Mouse (Mus musculus) ES-E14 (cell line): ENCODE results near the gene Gm20662. TPM values are rescaled to one million over a fixed set of nuclear protein-coding genes. Genes with fewer than 3 reads are reported as not detected.

Source experiments
- DNase-seq: peaks from one replicate; pipeline ENCODE4 v3.0.0-alpha.2; 2013; ENCODE audit warnings: low read depth, low spot score
- H3K27ac ChIP-seq: 2 replicates; pipeline ENCODE4 v1.5.1; 2012; ENCODE audit warnings: low read depth, mild to moderate bottlenecking, low read length, moderate library complexity, mixed read lengths; ENCODE audit not compliant: poor library complexity, insufficient read depth, severe bottlenecking
- H3K36me3 ChIP-seq: 2 replicates; pipeline ENCODE4 v1.6.1; 2012; ENCODE audit warnings: mild to moderate bottlenecking, low read length, moderate library complexity, mixed read lengths; ENCODE audit not compliant: control insufficient read depth, poor library complexity, insufficient read depth, severe bottlenecking
- H3K4me1 ChIP-seq, 2 experiments: fragments of 150-350 bp in 1 of 2; sonication (generic) in 1 of 2; 2 replicates each; pipeline ENCODE4 v1.6.1; 2012; ENCODE audit warnings: low read length in 2 of 2, mild to moderate bottlenecking in 1 of 2, mixed read lengths in 1 of 2; ENCODE audit not compliant: control insufficient read depth in 2 of 2, insufficient read depth in 2 of 2, poor library complexity in 1 of 2
- H3K4me3 ChIP-seq, 2 experiments: fragments of 150-350 bp in 1 of 2; sonication (generic) in 1 of 2; 2 replicates each; pipeline ENCODE4 v1.5.1; 2012; ENCODE audit warnings: low read length in 2 of 2, low read depth in 1 of 2, mild to moderate bottlenecking in 1 of 2, mixed read lengths in 1 of 2; ENCODE audit not compliant: insufficient read depth in 1 of 2, poor library complexity in 1 of 2, severe bottlenecking in 1 of 2
- H3K9ac ChIP-seq: 2 replicates; pipeline ENCODE4 v1.6.1; 2012; ENCODE audit warnings: low read depth, mild to moderate bottlenecking, low read length, mixed read lengths; ENCODE audit not compliant: poor library complexity, insufficient read depth, severe bottlenecking
- H3K9me3 ChIP-seq: fragments of 150-350 bp; sonication (generic); 2 replicates; pipeline ENCODE4 v1.6.1; 2012; ENCODE audit warnings: low read depth, mild to moderate bottlenecking, low read length; ENCODE audit not compliant: control insufficient read depth, insufficient read depth
- CHD2 ChIP-seq: IDR thresholded peaks from 2 replicates; pipeline ENCODE4 v1.6.1; 2014; ENCODE audit warnings: mild to moderate bottlenecking, low read depth, low read length, inconsistent platforms
- HCFC1 ChIP-seq: IDR thresholded peaks from 2 replicates; pipeline ENCODE4 v1.6.1; 2012; ENCODE audit warnings: low read length, inconsistent platforms, borderline replicate concordance; ENCODE audit not compliant: insufficient read depth
- MAFK ChIP-seq: IDR thresholded peaks from 2 replicates; pipeline ENCODE4 v1.6.1; 2014; ENCODE audit warnings: mild to moderate bottlenecking, low read depth, low read length, inconsistent platforms; ENCODE audit not compliant: insufficient read depth
- ZC3H11A ChIP-seq: IDR thresholded peaks from 2 replicates; pipeline ENCODE4 v1.6.1; 2012; ENCODE audit warnings: low read depth, mild to moderate bottlenecking, inconsistent platforms, low read length, borderline replicate concordance
- ZNF384 ChIP-seq: IDR thresholded peaks from 2 replicates; pipeline ENCODE4 v1.6.1; 2012; ENCODE audit warnings: low read depth, low read length, inconsistent platforms
- in situ Hi-C, 2 experiments: fragments of 600-800 bp; cut with MboI; formaldehyde crosslinking; loops; one replicate each; pipeline ENCODE4 v1.15.1; 2025; ENCODE audit warnings: low sequenced_read_pairs in 2 of 2, inconsistent platforms in 1 of 2; ENCODE audit not compliant: unreplicated experiment in 2 of 2
- total RNA-seq: library from RNA; depleted of rRNA; stranded (reverse); fragments of 300-350 nt; gene quantifications from 2 replicates; pipeline ENCODE4 v1.2.3, GENCODE M21; 2012

Gene Gm20662
- total RNA-seq, 1 experiment = 0.45 TPM

- no peak overlapping the region for H3K4me3 ChIP-seq
- H3K9me3 ChIP-seq = no peaks in the 10 kb centered on the region
- peaks cover 21% of the 10 kb centered on the region; the same call in 1 of the 2 replicates for H3K36me3 ChIP-seq
- TF ChIP-seq ZC3H11A = no peak
- TF ChIP-seq CHD2 = no peak
- no peak for TF ChIP-seq MAFK
- no peak for TF ChIP-seq ZNF384
- no peak for TF ChIP-seq HCFC1
- in situ Hi-C loops = no loop called here
- H3K9ac ChIP-seq = no peak overlapping the region
- no peak for DNase-seq
- H3K4me1 ChIP-seq = peaks cover 0 to 20% of the 10 kb centered on the region in 2 experiments; a peak in 3 of 4 replicates
- no peak overlapping the region for H3K27ac ChIP-seq
Observed at GRCm38 (mm10) chr9:108051184-108051930, 55.2 kb downstream of the Gm20662 start.

- Histone ChIP-seq H3K4me3 (no peak overlapping the region), H3K27ac (no peak overlapping the region), H3K9ac (no peak overlapping the region), H3K36me3 (peaks cover 21% of the 10 kb centered on the region; the same call in 1 of the 2 replicates), H3K9me3 (no peaks in the 10 kb centered on the region), H3K4me1 (peaks cover 0 to 20% of the 10 kb centered on the region in 2 experiments; a peak in 3 of 4 replicates)
- in situ Hi-C loops = no loop called here
- DNase-seq = no peak
- TF ChIP-seq HCFC1 = no peak
- no peak for TF ChIP-seq CHD2
- TF ChIP-seq ZNF384 = no peak
- TF ChIP-seq MAFK = no peak
- TF ChIP-seq ZC3H11A = no peak
Observed at GRCm38 (mm10) chr9:108051931-108052220, 55.7 kb downstream of the Gm20662 start.

GRCm38 (mm10) chr9:108052411-108052810, 56.3 kb downstream of the Gm20662 start:
- in situ Hi-C loops = no loop called here
- no peak for DNase-seq
- Histone ChIP-seq H3K9ac (no peak overlapping the region), H3K9me3 (no peaks in the 10 kb centered on the region), H3K36me3 (peaks cover 21% of the 10 kb centered on the region; the same call in 1 of the 2 replicates), H3K27ac (no peak overlapping the region), H3K4me3 (no peak overlapping the region), H3K4me1 (peaks cover 0 to 20% of the 10 kb centered on the region in 2 experiments; a peak in 3 of 4 replicates)
- no peak for TF ChIP-seq CHD2
- TF ChIP-seq HCFC1 = no peak
- no peak for TF ChIP-seq MAFK
- no peak for TF ChIP-seq ZNF384
- TF ChIP-seq ZC3H11A = no peak

GRCm38 (mm10) chr9:108052885-108053664, 56.9 kb downstream of the Gm20662 start, which contains the start of gene Amigo3:
TSS of gene Amigo3 (plus strand) at chr9:108053159.
- Histone ChIP-seq H3K4me1 (peaks cover 0 to 14% of the 10 kb centered on the region in 2 experiments; a peak in 3 of 4 replicates), H3K27ac (no peak within 1 kb of the TSS), H3K9me3 (no peaks in the 10 kb centered on the region), H3K9ac (no peak within 1 kb of the TSS; the same call in 1 of the 2 replicates), H3K36me3 (peaks cover 21% of the 10 kb centered on the region; the same call in 1 of the 2 replicates), H3K4me3 (peak within 1 kb of the TSS; percentile 12 to 58; a peak in 3 of 4 replicates)
- in situ Hi-C loops = no loop called here
- peak; percentile 96 for DNase-seq
- no peak for TF ChIP-seq ZNF384
- TF ChIP-seq CHD2 = no peak
- no peak for TF ChIP-seq MAFK
- peak; percentile 47; the same call in 1 of the 2 replicates for TF ChIP-seq ZC3H11A
- no peak for TF ChIP-seq HCFC1
